Mouse (Mus musculus): ENCODE measurements around the gene Atp6v1e1.

GRCm38 (mm10) chr6:120790153-120790552 is 32.4 kb downstream of the Atp6v1e1 start:
- TF ChIP-seq TCF12 (IDR thresholded peaks at IDR 0.05; ENCODE audit: insufficient read depth, poor library complexity, severe bottlenecking) = no peak
- TF ChIP-seq MYOG (IDR thresholded peaks at IDR 0.05; ENCODE audit: control insufficient read depth in 1 of 3, insufficient read depth in 1 of 3, insufficient read length in 2 of 3, low read depth in 2 of 3) = no peak
- no peak for TF ChIP-seq E2F4 (IDR thresholded peaks at IDR 0.05; ENCODE audit: insufficient read depth)
- TF ChIP-seq TCF3 (IDR thresholded peaks at IDR 0.05; ENCODE audit: insufficient read length, low read depth) = no peak
